Mouse (Mus musculus) testis, adult 2 months (tissue): ENCODE measurements around the gene Sema7a.

Experiments
- CTCF ChIP-seq: fragments of 200-500 bp; IDR thresholded peaks from 2 replicates; pipeline ENCODE4 v1.5.1; 2012; ENCODE audit warnings: low read depth, mild to moderate bottlenecking, inconsistent platforms, low read length, moderate library complexity; ENCODE audit not compliant: control insufficient read depth, insufficient read depth, insufficient replicate concordance
- POLR2A ChIP-seq: fragments of 200-500 bp; IDR thresholded peaks from 2 replicates; pipeline ENCODE4 v1.6.1; 2012; ENCODE audit warnings: low read depth, mild to moderate bottlenecking, inconsistent platforms, low read length, moderate library complexity; ENCODE audit not compliant: control insufficient read depth

DNA sequence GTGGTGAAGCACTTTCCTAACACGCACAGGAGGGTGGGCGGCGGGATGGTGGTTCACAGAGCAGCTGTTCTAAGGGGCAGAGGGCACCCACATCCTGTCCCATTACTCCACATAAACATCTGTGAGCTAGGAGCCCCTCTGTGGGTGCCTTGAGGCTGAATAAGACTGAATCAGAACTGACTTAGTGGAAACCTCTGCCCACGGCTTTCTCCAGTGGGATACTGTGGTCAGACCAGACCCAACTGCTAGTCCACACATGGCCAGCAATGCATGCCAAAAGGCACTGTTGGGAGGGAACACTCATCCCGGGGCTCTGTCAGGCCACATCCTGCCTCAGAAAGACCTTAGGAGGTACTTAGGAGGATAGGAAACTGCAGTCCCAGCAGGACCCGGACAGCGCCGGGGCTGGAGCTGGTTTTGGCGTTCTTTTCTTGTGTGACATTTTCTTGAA lies 32.3 kb downstream of the Sema7a start:
- no peak for TF ChIP-seq CTCF
- TF ChIP-seq POLR2A = no peak
